Mouse (Mus musculus): Measurements from ENCODE around the gene Srek1ip1. TPM values are rescaled to one million over a fixed set of nuclear protein-coding genes. Genes with fewer than 3 reads are reported as not detected.

Srek1ip1 gene
- total and polyA plus RNA-seq, 2 experiments from 2014 or later, result 12.3 to 12.9 TPM

DNA sequence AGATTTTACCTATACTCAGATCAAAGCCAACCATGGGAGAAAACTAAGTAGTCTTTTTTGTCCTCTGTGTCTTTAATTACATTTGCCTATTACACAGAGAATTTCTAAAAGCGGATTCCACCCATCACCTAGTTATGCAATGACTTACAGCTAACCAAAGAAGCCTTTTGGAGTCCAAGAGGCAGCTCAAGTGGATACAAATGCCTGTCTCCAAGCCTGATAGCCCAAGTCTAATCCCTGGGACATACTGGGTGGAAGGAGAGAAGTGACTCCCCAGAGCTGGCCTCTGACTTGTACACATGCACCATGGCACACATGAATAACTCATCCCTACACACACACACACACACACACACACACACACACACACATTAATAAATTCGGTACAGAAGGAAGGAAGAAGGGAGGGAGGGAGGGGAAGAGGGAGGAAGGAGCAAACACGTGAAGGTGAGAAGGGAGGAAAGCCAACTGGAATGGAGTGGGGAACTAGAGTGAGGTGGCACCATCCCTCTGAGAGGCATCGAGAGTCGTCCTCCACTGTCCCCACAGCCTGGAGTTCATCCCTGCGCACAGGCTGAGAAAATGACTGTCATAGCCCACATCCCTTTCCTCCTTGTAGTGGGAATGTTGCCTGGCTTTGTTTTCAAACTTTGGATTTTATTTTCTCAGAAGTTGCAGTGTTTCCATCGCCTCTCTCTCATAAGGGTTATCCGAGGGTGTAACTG, 94.2 kb downstream of the Srek1ip1 start:
- 78% methylated on average over 8 of the region's 8 CpGs for WGBS
- Histone ChIP-seq H3K27me3 (ENCODE audit: insufficient read depth, low read length) (no peaks in the 10 kb centered on the region), H3K9me3 (ENCODE audit: low read length) (no peaks in the 10 kb centered on the region), H3K27ac (ENCODE audit: low read depth, low read length) (no peak overlapping the region), H3K4me2 (ENCODE audit: low read depth, low read length, poor library complexity, severe bottlenecking) (no peak overlapping the region), H3K4me1 (ENCODE audit: insufficient read depth, low read length) (no peaks in the 10 kb centered on the region; the same call in 1 of the 2 replicates), H3K9ac (replicated peaks; ENCODE audit: low read length, poor library complexity, severe bottlenecking) (no peak overlapping the region), H3K4me3 (ENCODE audit: low read depth, low read length) (no peak overlapping the region), H3K36me3 (ENCODE audit: insufficient read depth, low read length) (no peaks in the 10 kb centered on the region)
- ATAC-seq (ENCODE audit: low FRiP score) (no peak), DNase-seq (ENCODE audit: low spot score) (no peak)
- TF ChIP-seq CTCF (IDR thresholded peaks at IDR 0.05), result no peak

Other genes with a start within 250 kb of the Srek1ip1 start
- gene Cwc27, start 24.7 kb downstream of the Srek1ip1 start, total RNA-seq (2014; rRNA removed), result 14.0 and 17.9 TPM in 2 replicates
- gene Cwc27, start 24.7 kb downstream of the Srek1ip1 start, polyA plus RNA-seq (2015; fragmentation: Nextera tagmentation; extraction: Ambion mirVana), result 22.9 and 23.4 TPM in 2 replicates
- gene Shisal2b, start 71.4 kb downstream of the Srek1ip1 start, total RNA-seq (2014; rRNA removed), result 0.82 and 0.94 TPM in 2 replicates
- gene Shisal2b, start 71.4 kb downstream of the Srek1ip1 start, polyA plus RNA-seq (2015; fragmentation: Nextera tagmentation; extraction: Ambion mirVana), result 3.5 and 4.0 TPM in 2 replicates